Mouse (Mus musculus) brain, embryonic 14.5 days (tissue): ENCODE results near the gene Bcas2.

Experiments
- CTCF ChIP-seq: fragments of 200-500 bp; IDR thresholded peaks from 2 replicates; pipeline ENCODE4 v1.5.1; 2012; ENCODE audit warnings: inconsistent platforms, mild to moderate bottlenecking, moderate library complexity, borderline replicate concordance; ENCODE audit not compliant: insufficient read depth, insufficient read length; ENCODE audit errors: extremely low read depth
- POLR2A ChIP-seq: fragments of 200-500 bp; IDR thresholded peaks from 2 replicates; pipeline ENCODE4 v1.6.1; 2012; ENCODE audit warnings: mild to moderate bottlenecking, inconsistent platforms, borderline replicate concordance; ENCODE audit not compliant: poor library complexity, insufficient read depth, insufficient read length, severe bottlenecking; ENCODE audit errors: extremely low read depth

DNA sequence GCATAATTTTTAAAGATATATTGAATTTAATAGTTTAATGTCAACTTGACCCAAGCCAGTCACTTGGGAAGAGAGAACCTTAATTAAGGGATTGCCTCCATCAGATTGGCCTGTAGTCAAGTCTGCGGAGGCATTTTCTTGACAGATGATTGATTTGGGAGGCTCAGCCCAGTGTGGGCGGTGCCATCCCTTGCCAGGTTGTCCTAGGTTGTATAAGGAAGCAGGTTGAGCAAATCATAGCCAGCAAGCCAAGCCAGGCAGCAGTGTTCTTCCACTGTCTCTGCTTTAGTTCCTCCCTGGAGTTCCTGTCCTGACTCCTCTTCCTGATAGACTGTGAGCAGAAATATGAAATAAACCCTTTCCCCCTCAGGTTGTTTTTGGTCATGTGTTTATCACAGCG is 47.8 kb upstream of the Bcas2 start:
- no peak for TF ChIP-seq CTCF
- TF ChIP-seq POLR2A = no peak
